Mouse (Mus musculus) lung, postnatal 0 days (tissue): ENCODE results near the gene Filip1l. TPM values are rescaled to one million over a fixed set of nuclear protein-coding genes. Genes with fewer than 3 reads are reported as not detected.

ENCODE experiments used
- ATAC-seq: fragments of 200-750 bp; cut with Nextera tagmentation; 2 replicates; pipeline ENCODE4 v1.8.0; 2017; ENCODE audit warnings: moderate library complexity
- DNase-seq: peaks from one replicate; pipeline ENCODE4 v3.0.0-alpha.2; 2016; ENCODE audit warnings: low spot score
- H3K27ac ChIP-seq: fragments of 300-500 bp; sonication (generic); 2 replicates; pipeline ENCODE4 v1.5.1; 2014; ENCODE audit warnings: antibody characterized with exemption, mild to moderate bottlenecking, low read length, mixed read lengths
- H3K27me3 ChIP-seq: fragments of 300-500 bp; sonication (generic); replicated peaks from 2 replicates; pipeline ENCODE4 v1.6.1; 2014; ENCODE audit warnings: low read length, mixed read lengths; ENCODE audit not compliant: insufficient read depth
- H3K36me3 ChIP-seq: fragments of 300-500 bp; sonication (generic); 2 replicates; pipeline ENCODE4 v1.6.1; 2014; ENCODE audit warnings: low read length, mixed read lengths; ENCODE audit not compliant: insufficient read depth
- H3K4me1 ChIP-seq: fragments of 300-500 bp; sonication (generic); 2 replicates; pipeline ENCODE4 v1.6.1; 2014; ENCODE audit warnings: antibody characterized with exemption, low read depth, low read length, mixed read lengths; ENCODE audit not compliant: insufficient read depth
- H3K4me2 ChIP-seq: fragments of 300-500 bp; sonication (generic); replicated peaks from 2 replicates; pipeline ENCODE4 v1.6.1; 2014; ENCODE audit warnings: low read depth, mild to moderate bottlenecking, low read length, moderate library complexity, mixed read lengths
- H3K4me3 ChIP-seq: fragments of 300-500 bp; sonication (generic); 2 replicates; pipeline ENCODE4 v1.5.1; 2014; ENCODE audit warnings: low read depth, low read length
- H3K9ac ChIP-seq: fragments of 300-500 bp; sonication (generic); replicated peaks from 2 replicates; pipeline ENCODE4 v1.6.1; 2014; ENCODE audit warnings: low read depth, mild to moderate bottlenecking
- H3K9me3 ChIP-seq: fragments of 300-500 bp; sonication (generic); 2 replicates; pipeline ENCODE4 v1.6.1; 2016; ENCODE audit warnings: low read length, mixed read lengths
- CTCF ChIP-seq: IDR thresholded peaks from 2 replicates; pipeline ENCODE4 v1.5.1; 2016; ENCODE audit warnings: antibody characterized with exemption, mild to moderate bottlenecking
- EP300 ChIP-seq: IDR thresholded peaks from 2 replicates; pipeline ENCODE4 v1.6.1; 2016; ENCODE audit warnings: antibody characterized with exemption, mild to moderate bottlenecking, control low read depth
- WGBS: fragments of 180-500 bp; shearing (Covaris S2); extraction: QIAGEN DNeasy Blood & Tissue Kit; methylation state at CpG from one replicate; pipeline ENCODE4 v1.1.7; 2014; 5-methylcytosine and 5-hydroxymethylcytosine counted together
- polyA plus RNA-seq: library from polyadenylated mRNA; unstranded; fragments of >200 nt; fragmentation: Nextera tagmentation; extraction: Ambion mirVana; gene quantifications from 2 replicates; pipeline ENCODE4 v1.2.1, GENCODE M21; 2015

Gene Filip1l
- polyA plus RNA-seq, 1 experiment from 2014 or later = 41.6 TPM

- Histone ChIP-seq H3K36me3 (no peaks in the 10 kb centered on the region), H3K9ac (no peak overlapping the region), H3K4me1 (no peaks in the 10 kb centered on the region), H3K27ac (no peak overlapping the region), H3K4me3 (no peak overlapping the region), H3K4me2 (no peak overlapping the region), H3K27me3 (no peaks in the 10 kb centered on the region), H3K9me3 (no peaks in the 10 kb centered on the region)
- 81% methylated on average over 12 of the region's 12 CpGs for whole genome bisulfite sequencing
- DNase-seq (no peak), ATAC-seq (no peak)
- TF ChIP-seq EP300 (no peak), CTCF (no peak)
Observed at GRCm38 (mm10) chr16:57470286-57470830, 117.5 kb downstream of the Filip1l start.

GRCm38 (mm10) chr16:57471071-57471470 is 118.2 kb downstream of the Filip1l start:
- Histone ChIP-seq H3K4me3 (no peak overlapping the region), H3K9me3 (no peaks in the 10 kb centered on the region), H3K4me1 (no peaks in the 10 kb centered on the region), H3K9ac (no peak overlapping the region), H3K27me3 (no peaks in the 10 kb centered on the region), H3K4me2 (no peak overlapping the region), H3K36me3 (no peaks in the 10 kb centered on the region), H3K27ac (no peak overlapping the region)
- TF ChIP-seq EP300 (no peak), CTCF (no peak)
- ATAC-seq (no peak), DNase-seq (no peak)

- Histone ChIP-seq H3K4me2 (no peak overlapping the region), H3K36me3 (no peaks in the 10 kb centered on the region), H3K9ac (no peak overlapping the region), H3K4me1 (no peaks in the 10 kb centered on the region), H3K9me3 (no peaks in the 10 kb centered on the region), H3K4me3 (no peak overlapping the region), H3K27me3 (no peaks in the 10 kb centered on the region), H3K27ac (no peak overlapping the region)
- TF ChIP-seq EP300 (no peak), CTCF (no peak)
- ATAC-seq (no peak), DNase-seq (no peak)
- 37% methylated on average over 10 of the region's 10 CpGs for WGBS
Observed at GRCm38 (mm10) chr16:57473415-57474085, 120.7 kb downstream of the Filip1l start.

DNA sequence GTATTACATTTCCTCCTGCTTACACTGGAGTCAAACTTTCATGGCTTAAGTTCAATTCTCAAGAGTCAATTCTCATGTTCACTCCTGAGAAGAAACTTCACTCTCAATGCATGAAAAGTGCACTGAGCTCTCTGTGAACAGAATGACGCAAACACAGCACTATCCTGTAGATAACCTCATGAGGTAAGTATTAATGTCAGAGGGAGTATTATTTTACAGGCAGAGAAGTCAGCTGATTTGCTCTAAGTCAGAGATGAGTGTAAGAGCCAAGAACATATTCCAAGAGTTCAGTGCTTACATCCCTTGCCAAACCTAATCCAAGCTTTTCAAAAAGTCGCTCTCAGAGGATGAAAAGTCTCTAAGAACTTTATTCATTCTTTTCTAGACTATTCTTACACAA is 125.6 kb downstream of the Filip1l start:
- WGBS = 70% methylated on average over 2 of the region's 2 CpGs
- peak; percentile 50 for DNase-seq
- peak; percentile 28; the same call in 1 of the 2 replicates for ATAC-seq

GRCm38 (mm10) chr16:57479776-57480175 is 126.9 kb downstream of the Filip1l start:
- H3K9ac ChIP-seq = no peak overlapping the region
- H3K27ac ChIP-seq = no peak overlapping the region
- no peaks in the 10 kb centered on the region for H3K27me3 ChIP-seq
- ATAC-seq (peak; percentile 40), DNase-seq (peak; percentile 60)
- no peaks in the 10 kb centered on the region for H3K4me1 ChIP-seq
- H3K4me3 ChIP-seq = no peak overlapping the region
- H3K9me3 ChIP-seq = no peaks in the 10 kb centered on the region
- no peak overlapping the region for H3K4me2 ChIP-seq
- peak; percentile 41; the same call in 1 of the 2 replicates for TF ChIP-seq EP300
- no peak for TF ChIP-seq CTCF
- H3K36me3 ChIP-seq = no peaks in the 10 kb centered on the region
- WGBS = 23% methylated on average over 5 of the region's 5 CpGs

More for the DNA sequence above, 125.6 kb downstream of the Filip1l start:
- H3K4me3 ChIP-seq = no peak overlapping the region
- H3K4me2 ChIP-seq = no peak overlapping the region
- TF ChIP-seq CTCF = no peak
- no peak for TF ChIP-seq EP300
- H3K27me3 ChIP-seq = no peaks in the 10 kb centered on the region
- no peaks in the 10 kb centered on the region for H3K9me3 ChIP-seq
- no peak overlapping the region for H3K27ac ChIP-seq
- H3K36me3 ChIP-seq = no peaks in the 10 kb centered on the region
- no peaks in the 10 kb centered on the region for H3K4me1 ChIP-seq
- H3K9ac ChIP-seq = no peak overlapping the region

GRCm38 (mm10) chr16:57482264-57482663 is 129.4 kb downstream of the Filip1l start:
- DNase-seq (no peak), ATAC-seq (no peak)
- Histone ChIP-seq H3K4me2 (no peak overlapping the region), H3K9me3 (no peaks in the 10 kb centered on the region), H3K27me3 (no peaks in the 10 kb centered on the region), H3K9ac (no peak overlapping the region), H3K36me3 (no peaks in the 10 kb centered on the region), H3K4me3 (no peak overlapping the region), H3K4me1 (no peaks in the 10 kb centered on the region), H3K27ac (no peak overlapping the region)
- TF ChIP-seq CTCF = no peak
- no peak for TF ChIP-seq EP300
- 61% methylated on average over 6 of the region's 6 CpGs for WGBS
